Mouse (Mus musculus) liver, embryonic 14.5 days (tissue): ENCODE data around the gene Ccng1.

Experiments
- CTCF ChIP-seq: IDR thresholded peaks from 2 replicates; pipeline ENCODE4 v1.5.1; 2016; ENCODE audit warnings: antibody characterized with exemption, low read depth, control low read depth
- EP300 ChIP-seq: IDR thresholded peaks from 2 replicates; pipeline ENCODE4 v1.6.1; 2016; ENCODE audit warnings: antibody characterized with exemption, low read depth

DNA sequence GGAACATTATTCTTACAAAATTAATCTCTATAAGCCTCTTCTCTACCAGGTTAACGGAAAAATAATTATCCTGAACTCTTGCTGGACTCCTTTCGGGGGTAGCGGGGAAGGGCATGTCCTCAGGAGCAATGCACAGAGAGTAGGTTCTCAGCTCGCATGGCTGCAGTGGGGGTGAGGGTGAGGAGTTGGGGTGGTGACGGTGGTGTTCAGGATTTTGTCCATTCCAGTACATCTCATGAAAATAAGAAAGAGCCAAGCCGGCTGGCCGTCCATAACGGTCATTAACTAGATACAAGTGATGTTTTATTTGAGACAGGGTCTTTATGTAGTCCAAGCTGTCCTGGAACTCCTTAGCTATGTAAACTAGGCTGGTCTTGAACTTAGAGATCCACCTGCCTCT lies 857 bp upstream of the Ccng1 start:
- TF ChIP-seq CTCF (no peak), EP300 (no peak)
